Mouse (Mus musculus) E14TG2a.4 (cell line): ENCODE measurements around the gene Tbx21.

Experiments
- H3K27me3 ChIP-seq: 2 replicates; pipeline ENCODE4 v1.6.1; 2014; ENCODE audit warnings: low read length, control low read depth; ENCODE audit not compliant: insufficient read depth
- H3K36me3 ChIP-seq: 2 replicates; pipeline ENCODE4 v1.6.1; 2014; ENCODE audit warnings: low read length, control low read depth; ENCODE audit not compliant: insufficient read depth
- H3K4me1 ChIP-seq: replicated peaks from 2 replicates; pipeline ENCODE4 v1.6.1; 2014; ENCODE audit warnings: low read depth, low read length, control low read depth
- H3K4me3 ChIP-seq: replicated peaks from 2 replicates; pipeline ENCODE4 v1.5.1; 2014; ENCODE audit warnings: mild to moderate bottlenecking, low read length
- H3K9me3 ChIP-seq: 2 replicates; pipeline ENCODE4 v1.6.1; 2014; ENCODE audit warnings: low read length, control low read depth
- CTCF ChIP-seq: conservative IDR thresholded peaks from 2 replicates; pipeline ENCODE4 v1.5.1; 2014; ENCODE audit warnings: low read length
- NANOG ChIP-seq: IDR thresholded peaks from 2 replicates; pipeline ENCODE4 v1.6.1; 2014; ENCODE audit warnings: borderline replicate concordance, low read length, mixed read lengths
- POU5F1 ChIP-seq: IDR thresholded peaks from 2 replicates; pipeline ENCODE4 v1.6.1; 2014; ENCODE audit warnings: low read length, borderline replicate concordance

Tbx21 gene

DNA sequence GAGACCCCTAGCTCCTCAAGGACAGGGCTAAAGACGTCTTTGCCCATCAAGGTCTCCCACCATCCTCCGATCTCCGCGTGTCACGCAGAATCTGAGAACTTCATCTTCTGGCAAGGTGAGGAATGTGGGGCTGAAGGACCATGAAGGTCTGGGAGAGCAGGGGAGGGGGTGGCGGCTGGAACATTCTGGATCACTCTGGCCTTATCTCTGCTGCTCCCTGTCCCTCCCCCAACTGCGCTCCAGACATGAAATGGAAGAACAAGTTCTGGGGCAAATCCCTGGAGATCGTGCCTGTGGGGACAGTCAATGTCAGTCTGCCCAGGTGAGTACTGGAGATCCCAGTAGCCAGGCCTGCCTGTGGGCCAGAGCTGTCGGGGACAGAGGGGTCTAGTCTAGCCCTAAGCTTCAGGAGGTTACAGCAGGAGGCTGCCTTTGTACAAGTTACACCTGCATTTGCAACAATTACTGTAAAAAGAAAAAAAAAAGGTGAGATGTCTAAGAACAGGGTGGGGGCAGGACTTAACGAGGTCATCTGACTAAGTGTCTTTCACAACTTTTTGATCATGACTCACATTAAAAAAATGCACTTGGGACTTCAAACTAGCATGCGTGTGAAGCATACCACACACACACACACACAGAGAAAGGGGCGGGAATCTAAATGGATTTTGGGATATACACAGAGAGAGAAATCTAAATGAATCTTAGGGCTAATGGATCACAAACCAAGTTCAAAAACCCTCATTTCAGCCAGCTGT, 49.4 kb downstream of the Tbx21 start:
- Histone ChIP-seq H3K36me3 (peaks cover 21% of the 10 kb centered on the region), H3K4me1 (peaks cover 65% of the 10 kb centered on the region), H3K27me3 (no peaks in the 10 kb centered on the region), H3K9me3 (no peaks in the 10 kb centered on the region), H3K4me3 (0 out of 2 replicates have a peak overlapping the region, but pooled peaks have one; percentile 74)
- TF ChIP-seq NANOG = no peak
- no peak for TF ChIP-seq CTCF
- no peak for TF ChIP-seq POU5F1

DNA sequence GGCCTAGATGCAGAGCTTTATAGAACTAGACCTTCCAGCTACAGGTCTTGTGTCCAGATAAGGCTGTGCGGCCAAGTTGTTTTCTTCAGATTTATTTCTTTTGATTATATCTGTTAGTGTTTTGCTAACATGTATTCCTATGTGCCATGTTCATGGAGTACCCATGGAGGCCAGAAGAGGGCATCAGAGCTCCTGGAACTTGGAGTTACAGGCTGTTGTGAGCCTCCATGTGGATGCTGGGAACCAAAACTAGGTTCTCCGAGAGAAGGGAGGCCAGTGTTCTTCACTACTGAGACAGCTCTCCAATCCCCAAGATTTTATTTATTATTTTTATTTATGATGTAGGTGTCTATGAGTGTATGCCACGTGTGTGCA, 51.2 kb downstream of the Tbx21 start:
- Histone ChIP-seq H3K4me1 (peaks cover 75% of the 10 kb centered on the region), H3K4me3 (no peak overlapping the region), H3K36me3 (peaks cover 16% of the 10 kb centered on the region), H3K27me3 (no peaks in the 10 kb centered on the region), H3K9me3 (no peaks in the 10 kb centered on the region)
- TF ChIP-seq POU5F1 = no peak
- no peak for TF ChIP-seq NANOG
- peak; percentile 58 for TF ChIP-seq CTCF

DNA sequence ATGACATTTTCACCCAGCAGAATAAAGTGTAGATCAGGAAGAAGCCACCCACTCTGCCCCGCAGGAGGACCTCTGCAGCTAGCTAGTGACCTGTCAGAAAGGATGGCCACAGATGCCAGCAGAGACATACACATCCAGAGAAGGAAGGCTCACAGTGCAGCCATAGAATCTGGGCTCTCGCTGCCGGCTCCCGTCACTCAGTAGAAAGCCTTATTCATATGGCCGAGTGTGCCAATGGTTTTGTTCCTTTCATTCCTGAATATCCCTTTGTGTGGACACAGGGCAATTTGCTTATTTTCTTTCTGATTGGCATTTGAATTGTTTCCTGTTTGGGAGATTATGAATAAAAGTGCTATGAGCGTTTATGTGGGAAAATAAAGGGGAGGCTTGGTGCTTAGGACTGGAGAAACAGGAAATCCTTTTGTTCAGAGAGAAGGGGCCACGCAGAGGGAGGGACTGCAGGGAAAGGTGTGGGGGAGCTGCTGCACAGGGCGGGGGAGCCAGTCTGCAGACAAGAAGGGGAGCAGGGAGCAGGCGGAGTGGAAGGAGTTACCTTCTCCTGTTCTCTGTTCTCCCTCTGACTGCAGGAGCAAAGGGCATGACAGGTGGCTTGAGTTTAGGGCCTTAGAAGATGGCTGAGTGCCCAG, 51.7 kb downstream of the Tbx21 start:
- Histone ChIP-seq H3K4me3 (no peak overlapping the region), H3K4me1 (peaks cover 75% of the 10 kb centered on the region), H3K36me3 (peaks cover 12% of the 10 kb centered on the region), H3K27me3 (no peaks in the 10 kb centered on the region), H3K9me3 (no peaks in the 10 kb centered on the region)
- TF ChIP-seq NANOG = no peak
- no peak for TF ChIP-seq CTCF
- TF ChIP-seq POU5F1 = no peak

DNA sequence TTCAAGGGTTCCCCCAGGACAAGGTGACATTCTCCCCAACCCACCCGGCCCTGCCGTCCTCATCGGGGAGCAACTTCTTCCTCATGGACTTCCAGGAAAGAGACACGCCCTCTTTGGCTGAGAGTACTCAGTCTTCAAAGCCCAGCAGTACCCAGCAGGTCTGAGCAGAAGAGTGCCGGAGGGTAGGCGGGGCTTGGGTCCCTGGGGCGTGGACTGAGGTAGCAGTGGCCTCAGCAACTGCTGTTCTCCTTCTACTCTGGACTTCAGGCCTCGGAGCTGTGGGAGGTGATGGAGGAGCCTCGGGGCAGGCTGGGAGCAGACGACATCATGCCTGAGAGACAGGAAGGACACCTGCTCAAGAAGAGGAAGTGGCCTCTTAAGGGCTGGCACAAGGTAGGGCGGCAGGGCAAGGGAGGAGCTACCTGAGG, 62.9 kb downstream of the Tbx21 start:
- peaks cover 62% of the 10 kb centered on the region for H3K36me3 ChIP-seq
- no peaks in the 10 kb centered on the region for H3K27me3 ChIP-seq
- TF ChIP-seq CTCF (no peak), NANOG (no peak), POU5F1 (no peak)
- H3K4me1 ChIP-seq = peaks cover 45% of the 10 kb centered on the region
- no peaks in the 10 kb centered on the region for H3K9me3 ChIP-seq
- peak overlapping the region; percentile 82 for H3K4me3 ChIP-seq

DNA sequence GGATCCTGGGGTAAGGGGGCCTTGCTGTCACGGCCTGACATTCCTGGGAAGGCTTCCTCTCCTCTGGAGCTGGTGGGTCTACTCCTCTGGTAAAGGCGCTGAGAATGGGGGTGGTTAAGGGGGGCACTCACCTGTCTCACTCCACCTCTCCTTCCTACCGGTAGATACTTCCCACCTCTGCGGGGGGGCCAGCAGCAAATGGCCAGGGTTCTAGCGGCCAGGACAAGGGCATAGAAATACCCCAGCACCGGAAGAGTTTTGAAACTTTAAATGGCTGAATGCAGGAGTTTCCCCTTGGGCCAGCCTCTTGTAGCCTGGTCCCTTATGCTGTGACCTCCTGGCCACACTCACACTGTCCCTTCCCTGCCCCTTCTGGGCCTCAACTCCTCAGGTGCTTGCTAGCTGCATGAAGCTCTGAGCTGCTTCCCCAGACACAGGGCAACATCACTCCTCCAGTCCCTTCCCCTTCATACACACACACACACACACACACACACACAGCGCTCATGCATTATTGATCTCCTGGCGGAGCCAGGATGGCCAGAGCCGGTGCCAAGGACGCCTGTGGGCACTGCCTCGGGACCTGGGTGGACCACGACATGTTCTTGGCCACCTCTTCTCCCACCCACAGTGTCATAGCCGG, 64.1 kb downstream of the Tbx21 start:
- Histone ChIP-seq H3K4me3 (peak overlapping the region; percentile 82), H3K9me3 (no peaks in the 10 kb centered on the region), H3K27me3 (no peaks in the 10 kb centered on the region), H3K4me1 (peaks cover 57% of the 10 kb centered on the region), H3K36me3 (peaks cover 66% of the 10 kb centered on the region)
- TF ChIP-seq POU5F1 (no peak), NANOG (no peak), CTCF (no peak)

DNA sequence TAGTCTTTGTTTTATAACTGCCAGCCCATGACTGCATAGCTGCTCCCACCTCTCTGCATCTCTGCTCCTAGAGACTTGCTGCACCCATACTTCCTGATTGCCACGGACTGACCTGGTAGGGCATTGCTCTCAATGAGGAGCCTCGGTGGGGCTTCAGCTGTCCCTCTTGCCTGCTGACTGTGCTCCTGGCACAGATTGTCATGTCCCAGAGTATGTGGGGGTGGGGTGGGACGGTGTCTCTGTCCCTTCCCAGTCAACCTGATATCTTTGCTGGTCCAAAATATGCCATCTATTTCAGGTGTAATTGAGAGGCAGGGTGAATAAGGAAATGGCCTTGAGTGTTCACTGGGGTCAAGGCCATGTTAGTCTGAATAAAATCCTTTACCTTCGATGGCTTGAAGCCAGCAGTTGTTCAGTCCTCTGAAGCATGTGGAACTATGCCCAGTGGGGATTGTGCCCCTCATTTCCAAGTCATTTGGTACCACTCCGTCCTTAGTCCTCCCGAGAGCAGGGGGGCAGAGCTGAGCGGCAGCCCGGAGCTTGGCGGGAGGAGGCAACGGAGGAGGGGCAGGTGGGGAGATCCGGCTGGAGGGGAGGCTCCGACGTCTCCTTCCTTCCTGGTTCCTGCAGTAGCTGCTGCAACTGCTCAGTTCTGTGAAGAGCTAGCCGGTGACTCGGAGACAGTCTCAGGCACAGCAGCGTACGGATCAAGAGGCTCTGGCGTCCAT, 64.8 kb downstream of the Tbx21 start, which contains the start of gene Osbpl7:
Gene Osbpl7 (plus strand): TSS at position 413 of the 728 bp plus-strand sequence.
- H3K27me3 ChIP-seq = no peaks in the 10 kb centered on the region
- peak within 1 kb of the TSS; percentile 82 for H3K4me3 ChIP-seq
- H3K36me3 ChIP-seq = peaks cover 61% of the 10 kb centered on the region
- no peaks in the 10 kb centered on the region for H3K9me3 ChIP-seq
- H3K4me1 ChIP-seq = peaks cover 63% of the 10 kb centered on the region
- TF ChIP-seq NANOG (no peak), CTCF (no peak), POU5F1 (no peak)

DNA sequence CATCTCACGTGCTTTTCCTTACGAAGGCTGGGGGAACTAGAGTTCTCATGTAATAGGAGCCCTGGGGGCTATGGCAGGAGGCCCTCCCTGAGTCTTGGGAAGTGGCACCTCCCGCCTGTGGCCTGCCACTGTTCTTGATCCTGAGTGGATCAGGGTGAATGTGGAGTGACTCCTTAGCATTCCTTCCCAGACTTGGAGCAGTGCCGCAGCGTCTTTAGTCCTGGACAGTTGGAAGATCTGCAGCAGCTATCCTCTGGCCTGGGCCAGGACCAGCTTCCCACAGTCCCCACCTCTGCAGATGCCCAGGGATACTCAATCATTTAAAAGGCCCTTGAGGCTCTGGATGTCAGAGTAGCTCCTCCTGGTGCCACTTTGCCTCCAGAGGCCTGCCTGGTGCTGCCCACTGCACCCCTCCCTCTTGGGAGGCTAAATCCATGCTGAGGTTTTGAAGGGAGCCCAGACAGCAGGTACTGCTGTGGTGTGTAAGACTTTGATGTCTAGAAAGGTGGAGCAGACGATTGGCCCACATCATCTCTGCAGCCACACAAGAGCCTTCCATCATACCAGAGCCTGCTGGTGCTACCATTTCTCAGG, 65.5 kb downstream of the Tbx21 start:
- H3K27me3 ChIP-seq = no peaks in the 10 kb centered on the region
- no peaks in the 10 kb centered on the region for H3K9me3 ChIP-seq
- peaks cover 61% of the 10 kb centered on the region for H3K36me3 ChIP-seq
- H3K4me3 ChIP-seq = no peak overlapping the region
- TF ChIP-seq NANOG (no peak), CTCF (no peak), POU5F1 (no peak)
- peaks cover 71% of the 10 kb centered on the region for H3K4me1 ChIP-seq

DNA sequence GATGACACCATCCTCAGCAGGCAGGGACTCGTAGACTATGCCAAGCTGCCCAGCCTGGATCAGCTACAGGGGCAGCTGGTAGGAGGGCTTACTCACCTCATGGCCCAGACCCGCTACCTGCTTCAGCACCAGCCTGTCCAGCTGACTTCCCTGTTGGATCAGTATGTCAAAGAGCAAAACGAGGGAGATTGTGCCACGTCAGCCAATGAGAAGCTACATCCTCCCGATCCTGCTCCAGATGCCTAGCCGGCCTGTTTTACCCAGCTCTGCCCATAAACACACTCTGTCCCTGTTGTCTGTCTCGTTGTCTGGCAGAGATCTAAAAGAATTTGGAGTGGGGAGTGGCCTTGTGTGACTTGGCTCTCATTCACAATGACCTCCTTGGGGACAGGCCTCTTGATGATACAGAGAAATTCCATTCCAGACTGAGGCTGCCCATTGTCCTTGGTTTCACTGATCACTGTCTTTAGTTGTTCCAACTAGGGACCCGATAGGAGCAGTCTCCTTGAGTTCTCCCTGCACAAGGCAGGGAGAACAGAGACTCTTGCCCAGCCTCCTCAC, 67.0 kb downstream of the Tbx21 start:
- TF ChIP-seq NANOG (no peak), CTCF (no peak), POU5F1 (no peak)
- no peak overlapping the region for H3K4me3 ChIP-seq
- no peaks in the 10 kb centered on the region for H3K27me3 ChIP-seq
- no peaks in the 10 kb centered on the region for H3K9me3 ChIP-seq
- H3K36me3 ChIP-seq = peaks cover 63% of the 10 kb centered on the region
- peaks cover 79% of the 10 kb centered on the region for H3K4me1 ChIP-seq
